Mouse (Mus musculus) lung, postnatal 36 days (tissue): ENCODE data around the gene Ly6f.

Experiments
- DNase-seq: peaks from one replicate; pipeline ENCODE4 v3.0.0; 2022; ENCODE audit warnings: mixed read lengths

Gene Ly6f

DNA sequence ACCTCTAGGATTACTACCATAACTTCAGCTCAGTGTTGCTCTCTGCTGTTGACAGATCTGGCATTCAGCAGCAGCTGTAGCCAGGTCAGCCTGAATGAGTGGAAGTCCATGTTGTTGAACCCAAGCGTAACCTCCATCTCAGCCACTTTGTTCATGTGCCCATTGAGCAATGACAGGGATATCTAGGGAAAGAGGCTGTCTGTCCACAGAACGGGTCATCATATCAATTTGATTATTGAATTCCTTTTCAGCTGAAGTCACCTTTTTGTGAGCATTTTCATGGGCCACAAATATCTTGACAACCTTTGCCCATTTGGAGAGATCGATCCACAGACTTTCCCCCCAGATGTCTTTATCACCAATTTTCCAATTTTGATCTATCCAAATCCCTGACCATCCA lies 51.9 kb downstream of the Ly6f start:
- no peak for DNase-seq
